Mouse (Mus musculus) left cerebral cortex, adult 2 months (tissue): ENCODE measurements around the gene Bola1. TPM values are rescaled to one million over a fixed set of nuclear protein-coding genes. Genes with fewer than 3 reads are reported as not detected.
"Not testable (repeated sequence)": the region's sequence is repeated elsewhere in the genome, so short reads cannot be mapped to it uniquely, and the experiment has no call there.

Source experiments
- DNase-seq, 2 experiments: peaks; one replicate each; pipeline ENCODE4 v3.0.0; 2021 to 2022; ENCODE audit warnings: low spot score in 2 of 2, mixed read lengths in 1 of 2; ENCODE audit errors: extremely low spot score in 1 of 2
- H3K27ac ChIP-seq: fragments of 200-600 bp; 2 replicates; pipeline ENCODE4 v1.8.1; 2022
- H3K4me3 ChIP-seq: fragments of 200-600 bp; 2 replicates; pipeline ENCODE4 v1.8.1; 2022
- CTCF ChIP-seq: fragments of 200-600 bp; IDR thresholded peaks from 2 replicates; pipeline ENCODE4 v1.8.1; 2022; ENCODE audit warnings: antibody characterized with exemption, mild to moderate bottlenecking, moderate library complexity
- intact Hi-C: fragments of 180-260 bp; cut with DNase I; formaldehyde crosslinking; loops from one replicate; pipeline ENCODE4 v1.15.1; 2025
- long read RNA-seq, 2 experiments: library from polyadenylated mRNA; stranded (forward); transcript quantifications; one replicate each; pipeline ENCODE4 v2.0.0; 2021; ENCODE audit warnings: borderline mapping rate in 2 of 2
- total RNA-seq, 2 experiments: library from RNA; stranded (reverse); gene quantifications; 2 replicates each; pipeline ENCODE4 v1.2.3; 2021

Bola1 gene
- 10 to 100 TPM; 14.8 to 15.1 TPM for total RNA-seq
- long read RNA-seq, experiment 1, transcript Bola1-201 (2 exons, 729 nt), result major isoform, 14 of 18 reads
- long read RNA-seq, experiment 1, partial matches to known transcripts, result 0 of 18 reads
- long read RNA-seq, experiment 1, other reads (novel, unspliced or antisense), result 4 of 18 reads
- long read RNA-seq, experiment 2, transcript Bola1-201 (2 exons, 729 nt), result major isoform, 5 of 9 reads
- long read RNA-seq, experiment 2, partial matches to known transcripts, result 0 of 9 reads
- long read RNA-seq, experiment 2, other reads (novel, unspliced or antisense), result 4 of 9 reads

DNA sequence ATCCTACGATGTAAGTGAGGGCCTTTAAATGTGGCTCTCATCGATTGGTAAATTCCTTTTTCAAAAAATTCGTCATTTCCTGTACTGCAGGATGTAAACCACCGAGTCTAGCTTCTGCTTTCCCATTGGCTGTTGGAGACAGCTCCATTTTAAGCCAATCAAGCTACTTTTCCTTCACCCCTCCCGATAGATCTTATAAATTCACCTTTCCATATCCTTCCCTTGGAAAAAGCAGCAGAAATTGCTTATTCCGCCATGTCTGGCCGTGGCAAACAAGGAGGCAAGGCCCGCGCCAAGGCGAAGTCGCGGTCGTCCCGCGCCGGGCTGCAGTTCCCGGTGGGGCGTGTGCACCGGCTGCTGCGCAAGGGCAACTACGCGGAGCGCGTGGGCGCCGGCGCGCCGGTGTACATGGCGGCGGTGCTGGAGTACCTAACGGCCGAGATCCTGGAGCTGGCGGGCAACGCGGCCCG is at the start of gene Bola1, which contains the start of gene Hist2h2ab:
Bola1 (minus strand) TSS at position 49 of the 470 bp plus-strand sequence.
Hist2h2ab (plus strand) TSS at position 205 of the 470 bp plus-strand sequence.
- no peak for TF ChIP-seq CTCF
- peak within 1 kb of the TSS; percentile 77 for H3K4me3 ChIP-seq
- peak within 1 kb of the TSS; percentile 98 for H3K27ac ChIP-seq
- intact Hi-C loops, result loop anchor here (2.0 to 5.0 kb wide), 2 partner anchors 43 to 152 kb away; partner anchors contain the start of gene Hist2h4
- peak; percentile 75 to 76 for DNase-seq

- Histone ChIP-seq H3K4me3 (peak overlapping the region; percentile 53), H3K27ac (peak overlapping the region; percentile 93)
- peak in 1 of 2 experiments; percentile 21 for DNase-seq
- intact Hi-C loops, result not testable (repeated sequence)
Measured at GRCm38 (mm10) chr3:96268776-96269378, 49.4 kb upstream of the Bola1 start.

DNA sequence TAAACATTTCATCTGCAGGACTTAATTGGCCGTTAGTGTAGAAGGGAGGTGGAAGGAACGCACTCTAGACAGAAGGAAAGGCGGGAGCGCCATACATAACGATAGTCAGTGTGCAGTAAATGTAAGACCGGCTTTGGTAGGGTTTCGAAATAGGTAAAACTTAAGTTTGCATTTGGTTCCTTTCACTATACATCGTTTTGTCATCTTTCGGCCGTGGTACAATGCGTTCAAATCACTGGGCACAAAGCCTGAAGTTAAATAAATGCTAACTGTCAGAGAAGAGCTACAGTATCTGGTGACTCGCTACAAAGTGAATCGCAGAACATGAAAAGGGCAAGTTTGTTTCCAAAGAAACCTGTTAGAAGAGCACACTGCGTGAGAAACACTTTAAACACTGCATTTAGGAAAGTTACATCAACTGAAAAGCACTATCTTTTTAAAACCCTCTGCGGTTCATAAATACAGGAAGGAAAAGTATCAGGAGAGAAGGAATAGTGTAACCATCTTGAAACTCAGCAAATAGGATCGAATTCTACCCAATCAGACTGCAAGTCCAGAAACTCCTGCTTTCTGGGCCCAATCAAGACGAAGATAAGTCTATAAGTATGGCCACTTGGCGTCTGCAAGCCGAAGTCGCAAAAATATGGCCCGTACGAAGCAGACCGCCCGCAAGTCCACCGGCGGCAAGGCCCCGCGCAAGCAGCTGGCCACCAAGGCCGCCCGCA is 48.7 kb upstream of the Bola1 start, which contains the start of gene Hist2h3b:
Hist2h3b (plus strand) TSS at position 604 of the 725 bp plus-strand sequence.
- TF ChIP-seq CTCF, result no peak
- Histone ChIP-seq H3K27ac (peak within 1 kb of the TSS; percentile 93), H3K4me3 (peak within 1 kb of the TSS; percentile 54)
- DNase-seq, result peak; percentile 82 to 83
- intact Hi-C loops, result no loop called here

GRCm38 (mm10) chr3:96267541-96267940 is 48.0 kb upstream of the Bola1 start:
- H3K4me3 ChIP-seq, result peak overlapping the region; percentile 53; the same call in 1 of the 2 replicates
- DNase-seq, result no peak
- intact Hi-C loops, result no loop called here
- TF ChIP-seq CTCF, result no peak
- peak overlapping the region; percentile 89 for H3K27ac ChIP-seq

GRCm38 (mm10) chr3:96266132-96266710 is 46.7 kb upstream of the Bola1 start:
- no peak for TF ChIP-seq CTCF
- Histone ChIP-seq H3K4me3 (no peak overlapping the region), H3K27ac (no peak overlapping the region)
- intact Hi-C loops, result no loop called here
- DNase-seq, result no peak

DNA sequence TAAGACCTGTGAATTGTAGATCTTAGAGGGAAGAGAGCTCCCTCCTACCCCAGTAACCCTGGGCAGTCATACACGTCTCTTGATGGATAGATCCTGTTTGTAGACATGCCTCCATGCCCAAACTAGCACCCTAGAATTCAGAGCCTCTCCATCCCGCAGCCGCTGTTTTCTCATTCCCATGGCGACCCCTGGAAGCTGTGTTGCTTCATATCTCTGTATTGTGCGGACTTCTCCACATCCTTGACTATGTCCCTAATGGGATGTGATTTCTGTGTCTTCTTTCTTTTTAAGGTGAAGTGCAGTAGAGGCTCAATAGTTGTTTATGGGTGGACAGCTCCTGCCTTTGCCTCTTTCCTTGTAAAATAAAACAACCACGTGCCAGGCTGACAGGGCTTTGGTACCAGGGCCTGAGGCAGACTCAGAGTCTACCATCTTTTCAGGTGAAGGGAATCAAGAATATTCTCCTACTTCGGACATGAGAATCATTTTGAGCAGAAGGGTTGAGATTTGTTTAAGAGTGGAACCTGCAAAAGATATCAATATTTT is 45.0 kb upstream of the Bola1 start:
- no peak for TF ChIP-seq CTCF
- Histone ChIP-seq H3K27ac (peak overlapping the region; percentile 94), H3K4me3 (no peak overlapping the region; the same call in 1 of the 2 replicates)
- DNase-seq, result no peak
- intact Hi-C loops, result loop anchor here (5.0 kb wide), 1 partner anchor 207 kb away; the partner anchor contains the start of gene Vps45

- intact Hi-C loops, result loop anchor here (1.0 to 5.0 kb wide), 3 partner anchors 23 to 206 kb away; partner anchors contain the start of genes Hist2h2aa2, Hist2h2ac, Hist2h2be and Vps45
- DNase-seq, result peak; percentile 38
- Histone ChIP-seq H3K27ac (peak overlapping the region; percentile 94), H3K4me3 (peak overlapping the region; percentile 83)
- TF ChIP-seq CTCF, result no peak
Measured at GRCm38 (mm10) chr3:96263558-96264403, 44.3 kb upstream of the Bola1 start.

GRCm38 (mm10) chr3:96262979-96263550 is 43.6 kb upstream of the Bola1 start, which contains the start of gene Hist2h4:
Gene Hist2h4, minus strand, starts transcription at chr3:96263311.
- Histone ChIP-seq H3K27ac (peak within 1 kb of the TSS; percentile 94), H3K4me3 (peak within 1 kb of the TSS; percentile 83)
- peak; percentile 75 for TF ChIP-seq CTCF
- intact Hi-C loops, result loop anchor here (1.0 to 5.0 kb wide), 4 partner anchors 23 to 206 kb away; partner anchors contain the start of genes Hist2h2aa2, Hist2h2ac, Hist2h2be and Vps45
- peak; percentile 95 to 96 for DNase-seq

DNA sequence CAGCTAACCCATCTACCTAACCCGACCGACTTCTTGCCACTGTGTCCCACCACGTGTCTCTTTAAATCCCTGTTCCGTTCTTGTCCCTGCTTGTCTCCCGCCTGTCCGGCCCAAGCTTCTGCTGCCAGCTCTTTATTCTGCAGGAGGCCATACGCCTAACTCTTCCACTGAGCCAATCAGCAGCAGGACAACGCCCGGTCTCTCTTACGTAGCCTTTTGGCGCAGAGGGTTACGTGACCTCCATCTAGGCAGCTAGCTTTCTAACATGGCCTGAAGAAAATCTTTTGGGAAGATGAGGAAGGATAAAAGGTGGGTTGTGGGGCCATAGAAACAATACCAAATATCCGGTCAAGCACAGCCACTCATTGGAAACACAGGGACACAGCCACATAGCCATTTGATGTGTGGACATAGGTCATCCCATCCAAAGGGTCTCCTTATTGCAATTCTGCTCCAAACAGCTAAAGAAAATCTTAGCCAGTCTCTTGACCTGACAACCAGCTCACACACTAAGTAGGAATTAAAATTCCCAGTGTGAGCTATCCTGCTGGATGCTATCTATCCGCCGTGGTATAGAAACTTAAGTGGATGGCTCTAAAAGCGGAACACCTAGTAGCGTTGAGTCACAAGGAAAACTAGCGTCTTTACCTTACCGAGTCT is 42.8 kb upstream of the Bola1 start:
- intact Hi-C loops, result loop anchor here (1.0 to 5.0 kb wide), 3 partner anchors 42 to 205 kb away; partner anchors contain the start of genes Hist2h2ac, Hist2h2be and Vps45
- H3K4me3 ChIP-seq, result peak overlapping the region; percentile 83
- peak overlapping the region; percentile 94 for H3K27ac ChIP-seq
- TF ChIP-seq CTCF, result no peak
- peak; percentile 72 to 76 for DNase-seq
